Mouse (Mus musculus): ENCODE data around the gene Tmppe.

DNA sequence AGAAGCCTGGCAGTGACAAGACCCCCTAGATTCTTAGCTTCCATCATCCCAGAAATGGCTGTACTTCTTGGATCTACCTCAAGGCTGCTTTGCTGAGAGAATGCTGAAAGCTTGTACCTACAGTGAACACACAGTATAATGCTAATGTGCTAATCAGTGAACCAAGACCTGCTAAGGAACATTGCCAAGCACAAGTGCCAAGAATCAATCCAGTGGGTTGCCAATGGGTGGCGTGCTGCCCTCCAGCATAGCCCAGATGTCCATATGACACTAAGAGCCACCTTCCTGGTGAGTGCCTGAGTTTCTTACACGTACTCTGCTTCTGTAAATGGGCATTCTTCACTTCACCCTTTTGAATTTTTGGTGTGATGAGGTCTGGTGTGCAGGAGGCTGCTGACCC is 6.8 kb downstream of the Tmppe start:
- TF ChIP-seq POLR2A (IDR thresholded peaks at IDR 0.05; ENCODE audit: borderline replicate concordance, low read depth, low read length): no peak
- no peak for TF ChIP-seq CTCF (IDR thresholded peaks at IDR 0.05; ENCODE audit: low read depth, low read length)
